Mouse (Mus musculus): ENCODE measurements around the gene Zc3h7b.
"Not testable (repeated sequence)": the region's sequence is repeated elsewhere in the genome, so short reads cannot be mapped to it uniquely, and the experiment has no call there.

The Zc3h7b gene

DNA sequence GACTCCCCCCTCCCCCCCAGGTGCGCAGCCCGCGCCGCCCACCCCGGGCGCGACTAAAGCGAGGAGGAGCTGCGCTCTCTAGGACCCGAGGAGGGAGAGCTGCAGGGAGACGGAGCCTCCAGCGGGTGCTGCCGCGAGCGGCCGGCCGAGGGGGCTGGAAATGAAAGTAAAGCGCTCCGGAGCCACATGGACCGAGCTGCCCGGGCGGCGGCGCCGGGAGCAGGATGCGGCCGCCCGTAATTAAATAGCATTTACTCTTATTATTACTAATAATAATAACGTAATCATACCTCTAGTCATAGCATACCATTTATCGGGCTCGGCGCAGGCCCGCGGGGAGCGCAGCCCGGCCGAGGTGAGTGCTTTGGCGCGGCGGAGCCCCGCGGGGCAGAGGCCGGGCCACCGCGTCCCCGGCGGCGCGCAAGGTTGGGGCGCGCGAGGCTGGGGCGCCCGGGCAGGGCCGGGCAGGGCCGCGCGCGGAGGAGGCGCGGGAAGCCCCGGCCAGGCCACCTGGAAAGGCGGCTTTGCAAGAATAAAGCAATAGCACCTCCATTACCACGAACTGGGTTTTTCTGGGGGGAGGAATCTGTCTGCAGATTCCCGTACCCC, at the start of gene Zc3h7b, which contains the start of gene Rangap1:
TSS of gene Zc3h7b (plus strand) at position 66 of the 609 bp plus-strand sequence.
TSS of gene Rangap1 (minus strand) at position 539 of the 609 bp plus-strand sequence.
- DNase-seq (ENCODE audit: low spot score), result peak; percentile 68

GRCm38 (mm10) chr15:81697175-81697574, 47.7 kb upstream of the Zc3h7b start, which contains the start of gene Chadl:
Chadl (minus strand) TSS chr15:81697287.
- DNase-seq (ENCODE audit: low spot score), result no peak

DNA sequence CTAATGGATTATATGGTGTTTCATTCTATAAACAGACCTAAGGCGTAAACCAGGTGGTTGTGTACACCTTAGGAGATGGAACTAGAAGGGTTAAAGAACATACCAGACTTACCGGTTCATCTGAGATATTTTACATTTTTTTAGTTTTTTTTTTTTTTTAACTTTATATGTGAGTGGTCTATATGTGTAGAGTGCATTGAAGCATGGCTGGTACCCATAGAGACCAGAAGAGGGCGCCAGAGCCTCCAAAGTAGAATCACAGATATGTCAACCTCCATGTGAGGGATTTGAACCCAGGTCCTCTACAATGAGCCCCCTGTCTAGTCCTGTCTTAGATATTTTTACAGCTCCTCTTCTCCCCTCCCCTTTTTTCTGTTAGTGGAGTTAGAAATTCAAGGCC, 47.0 kb upstream of the Zc3h7b start:
- DNase-seq (ENCODE audit: low spot score), result no peak

- no peak for DNase-seq (ENCODE audit: low spot score)
These were observed 46.3 kb upstream of the Zc3h7b start for GRCm38 (mm10) chr15:81698532-81698931.

DNA sequence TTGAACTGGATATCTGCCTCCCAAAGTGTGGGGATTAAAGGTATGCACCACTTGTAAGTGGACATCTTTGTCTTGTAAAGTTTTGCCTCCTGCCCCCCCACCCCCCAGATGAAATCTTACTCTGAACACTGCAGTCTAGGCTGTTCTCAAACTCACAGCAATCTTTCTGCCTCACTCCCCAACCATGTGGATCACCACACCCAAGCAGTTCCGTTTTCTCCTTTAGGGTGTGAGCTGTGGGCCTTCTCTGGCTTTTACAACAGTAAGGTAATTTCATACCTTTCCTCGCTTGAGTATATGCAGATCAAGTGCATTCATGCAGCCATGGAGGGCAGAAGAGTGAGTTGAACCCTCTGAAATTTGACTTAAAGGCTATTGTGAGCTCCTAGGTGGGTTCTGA, 44.7 kb upstream of the Zc3h7b start:
- DNase-seq (ENCODE audit: low spot score), result no peak

DNA sequence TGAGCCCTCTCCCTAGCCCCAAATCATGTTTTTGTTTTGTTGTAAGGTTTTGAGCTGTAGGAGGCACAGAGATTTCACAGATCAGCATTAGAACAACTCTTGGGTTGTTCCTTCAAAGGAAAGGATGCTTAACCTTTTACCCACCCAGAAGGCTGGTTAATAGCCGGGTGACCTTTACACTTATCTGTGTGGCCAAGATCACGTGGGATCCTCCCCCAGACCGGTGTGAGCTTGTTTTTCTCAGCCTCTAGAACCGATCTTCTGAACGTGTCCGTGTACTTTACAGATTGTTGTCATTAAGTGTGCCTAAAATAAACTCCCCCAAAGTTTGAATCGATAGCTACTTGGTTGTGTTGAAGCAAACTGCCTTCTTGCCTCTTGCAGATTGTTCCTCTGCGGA, 44.3 kb upstream of the Zc3h7b start:
- DNase-seq (ENCODE audit: low spot score), result no peak

- not testable (repeated sequence) for DNase-seq (ENCODE audit: low spot score)
These were observed 43.5 kb upstream of the Zc3h7b start for GRCm38 (mm10) chr15:81701350-81701749.

GRCm38 (mm10) chr15:81702306-81703093, 42.4 kb upstream of the Zc3h7b start:
- no peak for DNase-seq (ENCODE audit: low spot score)

DNA sequence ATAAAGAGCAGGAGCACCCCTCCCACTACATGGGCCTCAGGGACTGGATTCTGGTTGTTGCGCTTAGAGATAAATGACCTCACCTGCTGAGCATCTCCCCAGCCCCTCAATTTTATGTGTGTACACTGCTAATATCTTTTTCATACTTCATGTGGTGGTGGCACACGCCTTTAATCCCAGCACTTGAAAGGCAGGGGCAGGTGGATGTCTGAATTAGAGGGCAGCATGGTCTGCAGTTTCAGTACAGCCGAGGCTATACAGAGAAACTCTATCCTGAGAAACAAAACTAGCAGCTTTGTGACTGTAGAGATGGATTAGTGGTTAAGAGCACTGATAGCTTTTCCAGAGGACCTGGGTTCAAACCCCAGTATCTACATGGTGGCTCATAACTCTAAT, 41.8 kb upstream of the Zc3h7b start:
- no peak for DNase-seq (ENCODE audit: low spot score)

- no peak for DNase-seq (ENCODE audit: low spot score)
These were observed 35.9 kb upstream of the Zc3h7b start for GRCm38 (mm10) chr15:81708991-81709390.

GRCm38 (mm10) chr15:81709686-81710085, 35.2 kb upstream of the Zc3h7b start:
- no peak for DNase-seq (ENCODE audit: low spot score)

GRCm38 (mm10) chr15:81710801-81711200, 34.1 kb upstream of the Zc3h7b start:
- DNase-seq (ENCODE audit: low spot score), result no peak

DNA sequence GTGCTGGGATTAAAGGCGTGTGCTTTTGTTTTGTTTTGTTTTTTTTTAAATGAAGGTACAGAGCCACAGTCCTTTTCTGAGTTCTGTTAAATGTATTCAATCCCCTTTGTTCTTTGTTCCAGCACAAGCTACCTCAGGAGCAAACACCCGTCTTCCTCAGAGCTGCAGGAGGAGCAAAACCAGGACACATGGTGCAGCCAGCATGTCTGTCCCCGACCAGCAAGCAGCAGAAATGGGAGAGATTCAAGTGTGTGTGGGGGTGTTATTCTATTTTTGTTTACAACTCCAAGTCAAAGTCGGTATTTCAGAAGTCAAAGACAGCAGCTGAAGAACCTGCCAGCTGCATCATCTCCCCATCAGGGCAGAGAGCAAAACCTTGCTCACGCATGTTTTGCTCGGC, 31.1 kb upstream of the Zc3h7b start:
- DNase-seq (ENCODE audit: low spot score), result no peak

- no peak for DNase-seq (ENCODE audit: low spot score)
These were observed 26.3 kb upstream of the Zc3h7b start for GRCm38 (mm10) chr15:81718336-81719138.

DNA sequence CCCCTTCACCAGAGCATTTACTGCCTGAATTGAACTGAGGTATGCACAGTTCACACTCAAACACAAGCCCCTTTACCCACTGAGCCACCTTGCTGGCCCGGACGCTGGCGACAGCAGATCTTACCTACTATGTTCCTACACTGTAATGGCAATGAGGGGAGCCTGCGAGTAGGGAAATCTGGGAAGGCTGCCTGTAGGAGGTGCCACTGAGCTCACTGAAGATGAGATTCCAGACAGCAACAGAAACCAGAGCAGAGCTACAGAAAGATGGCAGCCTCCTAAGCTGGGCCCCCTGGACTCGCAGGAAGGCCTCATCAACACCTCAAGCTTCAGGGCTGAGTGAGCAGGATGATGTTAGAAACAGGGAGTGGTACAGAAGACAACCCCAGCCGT, 25.7 kb upstream of the Zc3h7b start:
- DNase-seq (ENCODE audit: low spot score), result no peak

- no peak for DNase-seq (ENCODE audit: low spot score)
These were observed 22.5 kb upstream of the Zc3h7b start for GRCm38 (mm10) chr15:81722361-81722760.

- DNase-seq (ENCODE audit: low spot score), result no peak
These were observed 21.2 kb upstream of the Zc3h7b start for GRCm38 (mm10) chr15:81723653-81724052.

DNA sequence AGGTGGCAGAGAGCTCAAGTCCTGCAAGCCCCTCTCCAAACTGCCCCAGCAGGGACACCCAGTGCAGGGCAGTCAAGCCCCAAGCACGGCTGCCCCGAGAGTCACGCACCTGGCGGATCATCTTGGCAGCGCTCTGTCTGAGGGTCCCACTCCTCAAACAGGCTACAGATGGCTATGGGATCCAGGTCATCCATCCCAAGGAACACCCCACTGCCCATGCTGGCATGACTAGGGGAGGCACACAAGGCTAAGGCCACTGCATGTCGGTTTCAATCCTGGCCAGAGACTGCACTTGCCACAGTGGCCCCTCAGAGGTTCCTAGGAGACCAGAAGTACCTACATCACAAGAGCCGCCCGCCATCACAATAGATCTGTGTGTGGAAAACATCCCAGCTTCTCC, 18.9 kb upstream of the Zc3h7b start:
- DNase-seq (ENCODE audit: low spot score), result no peak

GRCm38 (mm10) chr15:81729241-81729791, 15.5 kb upstream of the Zc3h7b start:
- DNase-seq (ENCODE audit: low spot score), result no peak

DNA sequence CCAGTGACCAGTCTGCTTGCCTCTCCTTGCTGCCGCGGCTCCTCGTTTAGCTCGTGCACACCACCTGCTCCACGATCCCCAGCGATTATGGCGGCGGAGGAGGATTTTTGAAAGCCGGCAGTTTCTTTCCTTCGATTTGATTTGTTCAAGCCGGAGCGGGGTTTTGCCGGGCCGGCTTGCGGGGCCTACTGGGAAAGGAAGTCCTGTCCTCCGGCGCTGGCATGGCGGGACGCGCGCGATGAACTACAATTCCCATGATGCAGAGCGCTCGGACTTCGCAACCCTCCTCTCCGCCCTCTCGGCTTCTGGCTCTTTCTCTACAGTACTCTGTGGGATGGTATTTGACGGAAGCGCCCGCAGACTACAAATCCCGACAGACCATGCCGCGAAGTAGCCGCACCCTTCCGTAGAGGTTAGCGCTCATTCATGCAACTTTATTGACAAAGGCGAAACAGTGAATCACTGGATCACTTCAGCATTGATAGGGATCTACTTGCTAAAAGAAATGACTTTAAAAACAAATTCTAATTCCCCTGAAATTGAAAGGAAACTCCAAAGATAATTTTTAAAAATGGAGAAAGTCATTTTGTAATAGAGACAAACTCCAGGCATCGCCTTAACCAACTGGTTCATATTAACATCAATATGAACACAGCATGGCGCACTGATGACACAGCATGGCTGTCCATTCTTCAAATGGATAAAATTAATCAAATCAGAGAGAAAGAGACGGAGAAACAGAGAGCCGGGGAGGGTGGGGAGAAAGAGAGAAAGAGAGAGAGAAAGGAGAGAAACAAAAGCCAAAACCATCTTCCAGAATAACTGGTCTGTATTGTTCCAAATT, 14.8 kb upstream of the Zc3h7b start:
- peak; percentile 76 for DNase-seq (ENCODE audit: low spot score)

DNA sequence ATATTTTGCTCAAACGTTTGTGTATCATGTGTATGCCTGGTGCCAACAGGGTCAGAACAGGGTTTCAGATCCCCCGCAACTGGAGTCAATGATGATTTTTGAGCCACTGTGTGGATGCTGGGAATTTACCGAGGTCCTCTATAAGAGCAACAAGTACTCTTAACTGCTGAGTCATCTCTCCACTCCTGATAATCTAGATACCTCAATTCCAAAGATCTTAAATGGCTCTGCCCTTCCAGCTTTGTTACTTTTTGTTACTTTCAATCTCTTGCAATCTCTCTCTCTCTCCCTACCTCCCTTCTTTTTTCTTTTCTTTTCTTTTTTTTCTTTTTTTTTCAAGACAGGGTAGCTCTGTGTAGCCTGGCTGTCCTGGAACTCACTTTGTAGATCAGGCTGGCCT, 9.8 kb upstream of the Zc3h7b start:
- no peak for DNase-seq (ENCODE audit: low spot score)
